Mouse (Mus musculus): Measurements from ENCODE around the gene 6430548M08Rik. TPM values are rescaled to one million over a fixed set of nuclear protein-coding genes. Genes with fewer than 3 reads are reported as not detected.

6430548M08Rik gene
- total and polyA plus RNA-seq, 2 experiments: 2.4 to 2.9 TPM

DNA sequence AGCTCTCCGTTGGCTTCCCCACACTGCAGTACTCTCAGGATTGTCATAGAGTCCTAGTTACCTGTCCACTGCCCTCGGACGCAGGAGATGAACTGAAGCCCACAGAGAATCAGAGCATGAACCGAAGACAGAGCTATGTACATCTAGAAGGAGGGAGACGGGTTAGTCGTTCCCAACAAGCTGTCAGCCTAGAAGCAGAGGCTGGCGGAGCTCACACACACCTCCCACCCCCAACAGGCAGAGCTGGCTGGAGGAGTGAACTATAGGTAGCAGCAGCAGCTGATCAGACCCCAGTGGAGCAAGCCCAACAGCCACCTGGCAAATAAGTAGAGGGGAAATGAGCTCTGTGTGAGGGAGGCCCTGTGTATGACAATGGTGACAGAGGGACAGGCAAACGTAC is 29.2 kb upstream of the 6430548M08Rik start:
- no peaks in the 10 kb centered on the region for H3K27me3 ChIP-seq (ENCODE audit: control insufficient read depth, insufficient read depth, low read length)
- H3K27ac ChIP-seq (replicated peaks; ENCODE audit: insufficient read depth, low read depth, low read length): no peak overlapping the region
- H3K79me2 ChIP-seq (ENCODE audit: control insufficient read depth, insufficient read depth, low read length): no peaks in the 10 kb centered on the region
- TF ChIP-seq CTCF (IDR thresholded peaks at IDR 0.05; ENCODE audit: low read depth, low read length) (no peak), POLR2A (IDR thresholded peaks at IDR 0.05; ENCODE audit: extremely low read depth, insufficient read depth, low read length) (no peak)
- no peak for DNase-seq (ENCODE audit: extremely low read depth, low read depth, low spot score)
- 92% methylated on average over 8 of the region's 8 CpGs for WGBS
- no peak overlapping the region for H3K4me3 ChIP-seq (ENCODE audit: insufficient read depth, low read depth, low read length)
- peaks cover 8% of the 10 kb centered on the region for H3K36me3 ChIP-seq (ENCODE audit: control insufficient read depth, insufficient read depth, low read length)
- no peak overlapping the region for H3K9ac ChIP-seq (ENCODE audit: low read depth, low read length)
- H3K4me1 ChIP-seq (ENCODE audit: control insufficient read depth, insufficient read depth, low read length): no peaks in the 10 kb centered on the region

- no peaks in the 10 kb centered on the region for H3K27me3 ChIP-seq (ENCODE audit: control insufficient read depth, insufficient read depth, low read length)
- H3K4me1 ChIP-seq (ENCODE audit: control insufficient read depth, insufficient read depth, low read length): peaks cover 14% of the 10 kb centered on the region
- no peak overlapping the region for H3K9ac ChIP-seq (ENCODE audit: low read depth, low read length)
- TF ChIP-seq POLR2A (IDR thresholded peaks at IDR 0.05; ENCODE audit: extremely low read depth, insufficient read depth, low read length): no peak
- TF ChIP-seq CTCF (IDR thresholded peaks at IDR 0.05; ENCODE audit: low read depth, low read length): no peak
- no peak overlapping the region for H3K4me3 ChIP-seq (ENCODE audit: insufficient read depth, low read depth, low read length)
- H3K36me3 ChIP-seq (ENCODE audit: control insufficient read depth, insufficient read depth, low read length): peaks cover 16% of the 10 kb centered on the region
- peaks cover 13% of the 10 kb centered on the region for H3K79me2 ChIP-seq (ENCODE audit: control insufficient read depth, insufficient read depth, low read length)
- no peak for DNase-seq (ENCODE audit: extremely low read depth, low read depth, low spot score)
- 74% methylated on average over 7 of the region's 7 CpGs for WGBS
- H3K27ac ChIP-seq (replicated peaks; ENCODE audit: insufficient read depth, low read depth, low read length): no peak overlapping the region
These were observed 24.4 kb upstream of the 6430548M08Rik start for GRCm38 (mm10) chr8:120089511-120089910.

GRCm38 (mm10) chr8:120091032-120091431 is 22.9 kb upstream of the 6430548M08Rik start:
- DNase-seq (ENCODE audit: extremely low read depth, low read depth, low spot score): no peak
- WGBS: 94% methylated on average over 3 of the region's 3 CpGs
- peaks cover 16% of the 10 kb centered on the region for H3K36me3 ChIP-seq (ENCODE audit: control insufficient read depth, insufficient read depth, low read length)

DNA sequence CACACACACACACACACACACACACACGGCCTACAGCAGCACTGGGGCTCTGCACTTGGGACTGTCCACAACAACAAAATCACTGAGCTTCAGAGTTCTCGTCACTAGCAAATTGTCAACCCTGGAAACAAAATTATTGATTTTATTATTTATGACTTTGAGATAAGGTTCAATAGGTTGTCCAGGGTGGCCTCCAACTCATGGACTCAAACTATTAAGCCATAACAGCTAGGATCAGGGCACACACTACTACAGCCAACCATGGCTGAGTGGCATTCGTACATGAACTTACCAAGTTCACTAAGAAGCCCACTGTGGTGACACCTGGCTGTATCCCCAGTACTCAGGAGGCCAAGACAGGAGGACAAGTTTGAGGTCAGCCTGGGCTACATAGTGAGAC is 20.8 kb upstream of the 6430548M08Rik start:
- Histone ChIP-seq H3K27ac (replicated peaks; ENCODE audit: insufficient read depth, low read depth, low read length) (no peak overlapping the region), H3K4me3 (ENCODE audit: insufficient read depth, low read depth, low read length) (no peak overlapping the region), H3K27me3 (ENCODE audit: control insufficient read depth, insufficient read depth, low read length) (no peaks in the 10 kb centered on the region), H3K36me3 (ENCODE audit: control insufficient read depth, insufficient read depth, low read length) (peaks cover 10% of the 10 kb centered on the region), H3K9ac (ENCODE audit: low read depth, low read length) (no peak overlapping the region), H3K79me2 (ENCODE audit: control insufficient read depth, insufficient read depth, low read length) (peaks cover 26% of the 10 kb centered on the region), H3K4me1 (ENCODE audit: control insufficient read depth, insufficient read depth, low read length) (peaks cover 34% of the 10 kb centered on the region)
- peak; percentile 59 for DNase-seq (ENCODE audit: extremely low read depth, low read depth, low spot score)
- WGBS: 56% methylated on average over 3 of the region's 3 CpGs
- no peak for TF ChIP-seq CTCF (IDR thresholded peaks at IDR 0.05; ENCODE audit: low read depth, low read length)
- TF ChIP-seq POLR2A (IDR thresholded peaks at IDR 0.05; ENCODE audit: extremely low read depth, insufficient read depth, low read length): no peak

More at GRCm38 (mm10) chr8:120091032-120091431, 22.9 kb upstream of the 6430548M08Rik start:
- H3K27ac ChIP-seq (replicated peaks; ENCODE audit: insufficient read depth, low read depth, low read length): no peak overlapping the region
- H3K4me3 ChIP-seq (ENCODE audit: insufficient read depth, low read depth, low read length): no peak overlapping the region
- TF ChIP-seq POLR2A (IDR thresholded peaks at IDR 0.05; ENCODE audit: extremely low read depth, insufficient read depth, low read length) (no peak), CTCF (IDR thresholded peaks at IDR 0.05; ENCODE audit: low read depth, low read length) (no peak)
- H3K9ac ChIP-seq (ENCODE audit: low read depth, low read length): no peak overlapping the region
- peaks cover 27% of the 10 kb centered on the region for H3K4me1 ChIP-seq (ENCODE audit: control insufficient read depth, insufficient read depth, low read length)
- no peaks in the 10 kb centered on the region for H3K27me3 ChIP-seq (ENCODE audit: control insufficient read depth, insufficient read depth, low read length)
- H3K79me2 ChIP-seq (ENCODE audit: control insufficient read depth, insufficient read depth, low read length): peaks cover 16% of the 10 kb centered on the region

GRCm38 (mm10) chr8:120094801-120095200 is 19.2 kb upstream of the 6430548M08Rik start:
- Histone ChIP-seq H3K9ac (ENCODE audit: low read depth, low read length) (0 out of 2 replicates have a peak overlapping the region, but pooled peaks have one; percentile 28), H3K4me3 (ENCODE audit: insufficient read depth, low read depth, low read length) (no peak overlapping the region), H3K79me2 (ENCODE audit: control insufficient read depth, insufficient read depth, low read length) (peaks cover 40% of the 10 kb centered on the region), H3K27me3 (ENCODE audit: control insufficient read depth, insufficient read depth, low read length) (no peaks in the 10 kb centered on the region), H3K27ac (replicated peaks; ENCODE audit: insufficient read depth, low read depth, low read length) (peak overlapping the region; percentile 49), H3K4me1 (ENCODE audit: control insufficient read depth, insufficient read depth, low read length) (peaks cover 34% of the 10 kb centered on the region), H3K36me3 (ENCODE audit: control insufficient read depth, insufficient read depth, low read length) (peaks cover 10% of the 10 kb centered on the region)
- 34% methylated on average over 10 of the region's 10 CpGs for WGBS
- peak; percentile 71 for DNase-seq (ENCODE audit: extremely low read depth, low read depth, low spot score)
- TF ChIP-seq CTCF (IDR thresholded peaks at IDR 0.05; ENCODE audit: low read depth, low read length): no peak
- no peak for TF ChIP-seq POLR2A (IDR thresholded peaks at IDR 0.05; ENCODE audit: extremely low read depth, insufficient read depth, low read length)

GRCm38 (mm10) chr8:120096486-120096885 is 17.5 kb upstream of the 6430548M08Rik start:
- WGBS: 13% methylated on average over 2 of the region's 2 CpGs

More at GRCm38 (mm10) chr8:120096486-120096885, 17.5 kb upstream of the 6430548M08Rik start:
- H3K9ac ChIP-seq (ENCODE audit: low read depth, low read length): no peak overlapping the region
- peaks cover 34% of the 10 kb centered on the region for H3K4me1 ChIP-seq (ENCODE audit: control insufficient read depth, insufficient read depth, low read length)
- peak; percentile 92 for DNase-seq (ENCODE audit: extremely low read depth, low read depth, low spot score)
- H3K36me3 ChIP-seq (ENCODE audit: control insufficient read depth, insufficient read depth, low read length): peaks cover 9% of the 10 kb centered on the region
- H3K4me3 ChIP-seq (ENCODE audit: insufficient read depth, low read depth, low read length): no peak overlapping the region
- H3K27me3 ChIP-seq (ENCODE audit: control insufficient read depth, insufficient read depth, low read length): no peaks in the 10 kb centered on the region
- peaks cover 48% of the 10 kb centered on the region for H3K79me2 ChIP-seq (ENCODE audit: control insufficient read depth, insufficient read depth, low read length)
- TF ChIP-seq CTCF (IDR thresholded peaks at IDR 0.05; ENCODE audit: low read depth, low read length) (no peak), POLR2A (IDR thresholded peaks at IDR 0.05; ENCODE audit: extremely low read depth, insufficient read depth, low read length) (no peak)
- peak overlapping the region; percentile 71 for H3K27ac ChIP-seq (replicated peaks; ENCODE audit: insufficient read depth, low read depth, low read length)
